Mouse (Mus musculus): ENCODE measurements around the gene Lgr6.

The Lgr6 gene

DNA sequence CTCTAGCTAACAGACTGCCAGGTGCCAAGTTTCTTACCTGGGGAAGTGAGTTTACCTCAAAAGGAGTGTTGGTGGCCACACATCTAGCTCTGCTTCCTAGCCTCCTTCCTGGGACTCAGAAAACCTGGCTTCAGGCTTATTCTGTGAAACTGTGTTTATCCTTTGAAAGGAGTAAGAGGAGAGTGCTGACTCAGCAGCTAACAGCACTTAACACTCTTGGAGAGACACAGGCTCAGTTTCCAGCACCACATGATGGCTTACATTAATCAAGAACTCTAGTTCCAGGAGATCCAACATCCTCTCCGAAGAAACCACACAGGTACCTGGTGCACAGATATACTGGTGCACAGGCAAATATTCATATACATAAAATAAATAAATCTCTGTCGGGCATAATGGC, 162.2 kb downstream of the Lgr6 start:
- DNase-seq = no peak

GRCm38 (mm10) chr1:134940863-134941262, 164.2 kb downstream of the Lgr6 start:
- DNase-seq = no peak

GRCm38 (mm10) chr1:134938233-134938632, 166.8 kb downstream of the Lgr6 start:
- no peak for DNase-seq

DNA sequence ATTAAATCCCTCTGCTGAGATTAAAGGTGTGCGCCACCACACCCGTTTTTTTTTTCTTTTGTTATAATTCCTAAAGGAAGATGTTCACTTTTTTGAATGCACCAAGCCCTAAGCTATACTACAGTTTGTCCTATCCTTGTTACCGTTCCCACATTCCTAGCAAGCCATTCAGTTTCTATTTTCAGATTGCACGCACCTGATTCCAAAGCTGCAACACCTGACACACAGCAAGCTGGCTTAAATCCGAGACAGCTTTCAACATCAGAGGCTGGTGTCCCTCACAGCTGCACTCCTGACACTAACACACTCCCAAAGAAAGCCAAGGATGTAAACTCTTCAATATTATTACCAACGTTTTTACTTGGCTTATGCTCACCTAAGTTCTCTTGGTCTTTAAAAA, 168.7 kb downstream of the Lgr6 start:
- no peak for DNase-seq

Data from layer of hippocampus, adult 9-11 months (tissue).